Mouse (Mus musculus): Measurements from ENCODE around the gene Son.

GRCm38 (mm10) chr16:91688619-91689334, 41.5 kb downstream of the Son start, which contains the start of gene Donson:
- no peak for TF ChIP-seq CTCF (IDR thresholded peaks at IDR 0.05; ENCODE audit: low read depth)
- no peak for TF ChIP-seq EP300 (IDR thresholded peaks at IDR 0.05; ENCODE audit: low read depth)

Measured in liver, embryonic 14.5 days (tissue).